Mouse (Mus musculus) intestine, postnatal 0 days (tissue): ENCODE data around the gene Apol9b. TPM values are rescaled to one million over a fixed set of nuclear protein-coding genes. Genes with fewer than 3 reads are reported as not detected.

Experiments
- ATAC-seq: fragments of 200-750 bp; cut with Nextera tagmentation; 2 replicates; pipeline ENCODE4 v1.8.0; 2017; ENCODE audit warnings: mild to moderate bottlenecking, moderate TSS enrichment, moderate library complexity
- H3K27ac ChIP-seq: fragments of 300-500 bp; sonication (generic); 2 replicates; pipeline ENCODE4 v1.5.1; 2014; ENCODE audit warnings: mild to moderate bottlenecking, low read depth, low read length, moderate library complexity
- H3K27me3 ChIP-seq: fragments of 300-500 bp; sonication (generic); replicated peaks from 2 replicates; pipeline ENCODE4 v1.6.1; 2014; ENCODE audit warnings: low read length, mixed read lengths; ENCODE audit not compliant: control insufficient read depth, insufficient read depth
- H3K36me3 ChIP-seq: fragments of 300-500 bp; sonication (generic); 2 replicates; pipeline ENCODE4 v1.6.1; 2014; ENCODE audit warnings: mild to moderate bottlenecking, moderate library complexity; ENCODE audit not compliant: control insufficient read depth, insufficient read depth
- H3K4me1 ChIP-seq: fragments of 300-500 bp; sonication (generic); replicated peaks from 2 replicates; pipeline ENCODE4 v1.6.1; 2014; ENCODE audit warnings: antibody characterized with exemption, low read length, mixed read lengths; ENCODE audit not compliant: control insufficient read depth, insufficient read depth
- H3K4me2 ChIP-seq: fragments of 300-500 bp; sonication (generic); replicated peaks from 2 replicates; pipeline ENCODE4 v1.6.1; 2014; ENCODE audit warnings: low read depth, mild to moderate bottlenecking, moderate library complexity
- H3K4me3 ChIP-seq: fragments of 300-500 bp; sonication (generic); 2 replicates; pipeline ENCODE4 v1.5.1; 2014; ENCODE audit warnings: low read depth, low read length
- H3K9ac ChIP-seq: fragments of 300-500 bp; sonication (generic); 2 replicates; pipeline ENCODE4 v1.6.1; 2014; ENCODE audit warnings: mild to moderate bottlenecking, low read depth, low read length
- H3K9me3 ChIP-seq: fragments of 300-500 bp; sonication (generic); 2 replicates; pipeline ENCODE4 v1.6.1; 2016; ENCODE audit warnings: mixed run types; ENCODE audit not compliant: control insufficient read depth
- CTCF ChIP-seq: sonication (generic); IDR thresholded peaks from 2 replicates; pipeline ENCODE4 v1.5.1; 2016; ENCODE audit warnings: low read depth, mild to moderate bottlenecking, control low read depth, antibody characterized with exemption, moderate library complexity
- WGBS: fragments of 180-500 bp; shearing (Covaris S2); extraction: QIAGEN DNeasy Blood & Tissue Kit; methylation state at CpG from one replicate; pipeline ENCODE4 v1.1.7; 2014; 5-methylcytosine and 5-hydroxymethylcytosine counted together
- polyA plus RNA-seq: library from polyadenylated mRNA; unstranded; fragments of >200 nt; fragmentation: Nextera tagmentation; extraction: Ambion mirVana; gene quantifications from 2 replicates; pipeline ENCODE4 v1.2.1, GENCODE M21; 2015

Gene Apol9b
- polyA plus RNA-seq, 1 experiment from 2014 or later: 4.1 TPM

DNA sequence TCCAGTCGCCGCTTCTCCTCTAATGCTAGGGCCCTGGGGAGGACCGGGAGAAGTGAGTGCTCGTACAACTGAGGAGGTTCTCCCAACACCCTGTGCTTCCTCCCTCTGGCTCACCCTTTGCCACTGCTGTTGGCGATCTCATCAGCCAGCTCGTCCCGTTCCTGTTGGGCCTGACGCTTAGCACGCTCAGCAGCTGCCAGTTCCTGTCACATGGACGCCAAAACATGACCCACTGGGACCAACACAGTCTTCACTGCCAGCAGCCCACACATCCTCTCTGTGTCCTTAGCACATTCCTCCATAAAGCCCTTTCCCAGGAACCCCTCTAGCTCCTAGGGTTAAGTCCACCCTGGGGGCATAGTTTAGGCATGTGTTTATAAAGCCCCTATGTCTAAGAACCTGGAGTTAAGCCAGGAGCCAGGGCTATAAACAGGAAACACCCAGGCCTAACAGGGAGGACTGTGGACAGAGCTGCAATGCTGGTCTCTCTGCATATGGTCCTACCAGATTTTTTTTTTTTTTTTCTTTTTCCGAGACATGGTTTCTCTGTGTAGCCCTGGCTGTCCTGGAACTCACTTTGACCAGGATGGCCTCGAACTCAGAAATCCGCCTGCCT lies 35.7 kb downstream of the Apol9b start:
- no peaks in the 10 kb centered on the region for H3K4me1 ChIP-seq
- H3K27ac ChIP-seq: peak overlapping the region; percentile 21; the same call in 1 of the 2 replicates
- H3K27me3 ChIP-seq: no peaks in the 10 kb centered on the region
- H3K36me3 ChIP-seq: peaks cover 95% of the 10 kb centered on the region
- no peak overlapping the region for H3K4me2 ChIP-seq
- no peaks in the 10 kb centered on the region for H3K9me3 ChIP-seq
- 68% methylated on average over 13 of the region's 13 CpGs for WGBS
- no peak overlapping the region for H3K9ac ChIP-seq
- TF ChIP-seq CTCF: no peak
- ATAC-seq: no peak
- H3K4me3 ChIP-seq: no peak overlapping the region

- Histone ChIP-seq H3K36me3 (peaks cover 100% of the 10 kb centered on the region), H3K27me3 (no peaks in the 10 kb centered on the region), H3K4me3 (no peak overlapping the region), H3K27ac (no peak overlapping the region), H3K4me1 (no peaks in the 10 kb centered on the region), H3K4me2 (no peak overlapping the region), H3K9ac (no peak overlapping the region), H3K9me3 (no peaks in the 10 kb centered on the region)
- TF ChIP-seq CTCF: no peak
- no peak for ATAC-seq
- 89% methylated on average over 16 of the region's 16 CpGs for WGBS
Measured at GRCm38 (mm10) chr15:77765484-77766093, 36.8 kb downstream of the Apol9b start.

DNA sequence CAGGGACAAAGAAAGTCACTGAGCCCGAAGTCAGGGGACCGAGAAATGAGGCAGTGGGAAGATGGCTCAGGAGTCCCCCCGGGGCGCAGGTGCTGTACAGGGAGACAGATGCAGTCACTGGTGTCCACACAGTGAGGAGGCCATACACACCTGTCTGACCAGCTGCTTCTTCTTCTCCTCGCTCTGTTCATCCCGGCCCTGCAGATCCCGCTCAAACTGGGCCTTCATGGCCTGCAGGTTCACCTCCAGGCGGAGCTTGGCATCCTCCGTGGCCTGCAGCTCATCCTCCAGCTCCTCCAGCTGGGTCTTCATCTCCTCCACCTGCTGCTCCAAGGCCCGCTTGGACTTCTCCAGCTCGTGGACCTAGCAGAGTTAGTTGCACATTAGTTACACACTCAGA lies 38.1 kb downstream of the Apol9b start:
- Histone ChIP-seq H3K27me3 (no peaks in the 10 kb centered on the region), H3K9ac (no peak overlapping the region), H3K4me1 (no peaks in the 10 kb centered on the region), H3K27ac (no peak overlapping the region; the same call in 1 of the 2 replicates), H3K36me3 (peaks cover 100% of the 10 kb centered on the region), H3K9me3 (no peaks in the 10 kb centered on the region), H3K4me2 (no peak overlapping the region), H3K4me3 (no peak overlapping the region)
- no peak for TF ChIP-seq CTCF
- WGBS: 95% methylated on average over 11 of the region's 11 CpGs
- ATAC-seq: no peak

DNA sequence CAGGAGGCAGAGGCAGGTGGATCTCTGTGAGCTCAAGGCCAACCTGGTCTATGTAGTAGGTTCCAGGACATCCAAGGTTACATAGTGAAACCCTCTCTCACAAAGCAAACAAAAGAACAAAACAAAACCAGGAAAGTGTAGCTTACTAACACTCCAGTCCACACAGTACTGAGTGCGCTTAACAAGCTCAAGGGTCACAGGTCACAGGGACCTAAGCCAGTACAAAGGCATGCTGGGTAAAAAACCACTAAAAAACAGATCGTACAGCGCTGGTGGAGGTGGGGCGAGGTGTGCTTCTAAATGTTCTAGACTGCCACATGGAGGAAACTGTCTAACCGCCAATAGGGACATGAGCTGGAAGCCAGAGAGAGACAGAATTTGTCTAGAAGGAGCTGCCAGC lies 41.5 kb downstream of the Apol9b start:
- no peak for ATAC-seq
- Histone ChIP-seq H3K27me3 (no peaks in the 10 kb centered on the region), H3K4me3 (no peak overlapping the region), H3K9me3 (no peaks in the 10 kb centered on the region), H3K36me3 (peaks cover 98% of the 10 kb centered on the region), H3K27ac (no peak overlapping the region), H3K9ac (no peak overlapping the region), H3K4me2 (no peak overlapping the region), H3K4me1 (no peaks in the 10 kb centered on the region)
- TF ChIP-seq CTCF: no peak
- WGBS: 93% methylated on average over 5 of the region's 5 CpGs

- H3K9me3 ChIP-seq: no peaks in the 10 kb centered on the region
- peaks cover 98% of the 10 kb centered on the region for H3K36me3 ChIP-seq
- no peaks in the 10 kb centered on the region for H3K27me3 ChIP-seq
- WGBS: 95% methylated on average over 9 of the region's 9 CpGs
- H3K9ac ChIP-seq: no peak overlapping the region
- no peak overlapping the region for H3K4me3 ChIP-seq
- ATAC-seq: no peak
- no peak for TF ChIP-seq CTCF
- no peak overlapping the region for H3K4me2 ChIP-seq
- H3K27ac ChIP-seq: no peak overlapping the region
- H3K4me1 ChIP-seq: no peaks in the 10 kb centered on the region
Measured at GRCm38 (mm10) chr15:77770942-77771341, 42.1 kb downstream of the Apol9b start.

DNA sequence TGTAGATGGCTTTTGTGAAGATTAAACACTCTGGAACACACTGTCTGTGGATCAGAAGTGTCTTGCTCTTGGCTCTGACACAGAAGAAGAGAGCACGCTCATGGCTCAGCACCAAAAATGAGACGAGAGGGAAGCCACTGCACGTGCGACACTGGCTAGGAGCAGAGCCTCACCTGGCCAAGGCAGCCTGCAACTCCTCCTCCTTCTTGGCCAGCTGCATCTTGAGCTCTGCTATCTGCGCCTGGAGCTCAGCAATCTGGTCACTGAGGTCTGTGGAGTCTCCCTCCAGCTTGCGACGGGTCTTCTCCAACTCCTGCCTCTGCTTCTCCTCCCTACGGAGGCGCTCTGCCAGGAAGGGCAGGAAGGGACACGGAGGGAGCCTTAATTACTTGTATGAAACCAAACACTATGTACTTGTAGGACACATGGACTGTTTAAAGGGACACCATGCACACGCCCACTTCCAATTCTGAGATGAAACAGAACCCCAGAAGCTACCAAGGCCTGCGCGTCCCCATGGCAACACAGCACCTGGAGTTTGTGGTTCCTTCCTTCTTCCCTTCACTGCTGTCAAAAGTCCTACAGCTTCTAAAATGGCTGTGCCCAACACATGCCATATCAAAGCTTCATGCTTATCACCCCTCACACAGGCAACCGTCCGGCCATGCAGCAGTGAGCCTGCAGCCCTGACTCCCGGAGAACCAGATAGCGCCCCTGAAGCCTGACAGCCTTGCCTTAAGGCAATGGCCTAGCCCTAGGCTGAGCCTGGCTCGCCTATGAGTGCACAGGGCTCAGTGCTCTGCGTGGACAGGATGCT lies 44.5 kb downstream of the Apol9b start:
- no peak for ATAC-seq
- Histone ChIP-seq H3K27ac (no peak overlapping the region), H3K4me1 (no peaks in the 10 kb centered on the region), H3K9ac (no peak overlapping the region), H3K4me3 (no peak overlapping the region), H3K36me3 (peaks cover 98% of the 10 kb centered on the region), H3K4me2 (no peak overlapping the region), H3K9me3 (no peaks in the 10 kb centered on the region), H3K27me3 (no peaks in the 10 kb centered on the region)
- WGBS: 82% methylated on average over 19 of the region's 19 CpGs
- no peak for TF ChIP-seq CTCF
